Mouse (Mus musculus) stomach, postnatal 0 days (tissue): ENCODE results near the gene Tmem214.

Source experiments
- CTCF ChIP-seq: IDR thresholded peaks from 2 replicates; pipeline ENCODE4 v1.5.1; 2016; ENCODE audit warnings: antibody characterized with exemption, low read depth, mild to moderate bottlenecking, moderate library complexity
- EP300 ChIP-seq: optimal IDR thresholded peaks from 2 replicates; pipeline ENCODE3; 2016; ENCODE audit warnings: antibody characterized with exemption

DNA sequence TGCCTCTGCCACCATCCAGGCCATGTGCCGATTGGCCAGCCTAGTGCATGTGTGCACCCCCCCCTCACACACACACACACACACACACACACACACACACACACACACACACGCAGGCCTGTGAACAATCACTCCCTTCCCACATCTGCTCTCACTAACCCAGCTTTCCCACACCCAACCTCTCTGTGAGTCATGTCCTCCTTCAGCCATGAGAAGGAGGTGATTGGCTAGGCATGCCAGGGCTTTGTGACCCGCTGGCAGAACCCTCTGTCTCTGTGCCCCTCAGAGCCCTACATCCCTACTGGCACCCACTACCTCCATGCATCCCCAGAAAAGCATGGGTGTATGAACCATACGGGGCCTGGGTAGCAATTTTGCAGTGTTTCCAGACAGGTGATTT lies 14.3 kb upstream of the Tmem214 start:
- TF ChIP-seq CTCF (no peak), EP300 (no peak)
